Mouse (Mus musculus) intestine, embryonic 14.5 days (tissue): ENCODE data around the gene Adgrl3. TPM values are rescaled to one million over a fixed set of nuclear protein-coding genes. Genes with fewer than 3 reads are reported as not detected.
A peak's percentile ranks its signal among the peaks of the same experiment; 100 is the strongest.

Source experiments
- ATAC-seq: fragments of 200-750 bp; cut with Nextera tagmentation; replicated peaks from 2 replicates; pipeline ENCODE4 v1.8.0; 2017; ENCODE audit warnings: low read depth, moderate number of reproducible peaks, moderate TSS enrichment, moderate library complexity; ENCODE audit not compliant: low FRiP score, low TSS enrichment
- DNase-seq: peaks from one replicate; pipeline ENCODE4 v3.0.0-alpha.2; 2018; ENCODE audit warnings: low spot score
- H3K27ac ChIP-seq: fragments of 300-500 bp; sonication (generic); 2 replicates; pipeline ENCODE4 v1.5.1; 2014; ENCODE audit warnings: low read depth, mild to moderate bottlenecking, control low read depth
- H3K27me3 ChIP-seq: fragments of 300-500 bp; sonication (generic); replicated peaks from 2 replicates; pipeline ENCODE4 v1.6.1; 2014; ENCODE audit warnings: low read length, control low read depth; ENCODE audit not compliant: control insufficient read depth, insufficient read depth
- H3K36me3 ChIP-seq: fragments of 300-500 bp; sonication (generic); 2 replicates; pipeline ENCODE4 v1.6.1; 2014; ENCODE audit warnings: low read length, control low read depth; ENCODE audit not compliant: control insufficient read depth, insufficient read depth
- H3K4me1 ChIP-seq: fragments of 300-500 bp; sonication (generic); replicated peaks from 2 replicates; pipeline ENCODE4 v1.6.1; 2014; ENCODE audit warnings: low read length, control low read depth, mixed read lengths; ENCODE audit not compliant: control insufficient read depth, insufficient read depth
- H3K4me2 ChIP-seq: fragments of 300-500 bp; sonication (generic); 2 replicates; pipeline ENCODE4 v1.6.1; 2014; ENCODE audit warnings: low read length
- H3K4me3 ChIP-seq: fragments of 300-500 bp; sonication (generic); 2 replicates; pipeline ENCODE4 v1.5.1; 2014; ENCODE audit warnings: low read depth, low read length, control low read depth, mixed read lengths
- H3K9ac ChIP-seq: fragments of 300-500 bp; sonication (generic); 2 replicates; pipeline ENCODE4 v1.6.1; 2014; ENCODE audit warnings: mild to moderate bottlenecking, low read length
- H3K9me3 ChIP-seq: fragments of 300-500 bp; sonication (generic); 2 replicates; pipeline ENCODE4 v1.6.1; 2016; ENCODE audit warnings: low read length, control low read depth; ENCODE audit not compliant: control insufficient read depth
- WGBS: fragments of 180-500 bp; shearing (Covaris S2); extraction: QIAGEN DNeasy Blood & Tissue Kit; methylation state at CpG from one replicate; pipeline ENCODE4 v1.1.7; 2014; 5-methylcytosine and 5-hydroxymethylcytosine counted together
- polyA plus RNA-seq: library from polyadenylated mRNA; unstranded; fragments of >200 nt; fragmentation: Nextera tagmentation; extraction: Ambion mirVana; gene quantifications from 2 replicates; pipeline ENCODE4 v1.2.1, GENCODE M21; 2014

Gene Adgrl3
- polyA plus RNA-seq, result 13.5 and 14.9 TPM in 2 replicates

DNA sequence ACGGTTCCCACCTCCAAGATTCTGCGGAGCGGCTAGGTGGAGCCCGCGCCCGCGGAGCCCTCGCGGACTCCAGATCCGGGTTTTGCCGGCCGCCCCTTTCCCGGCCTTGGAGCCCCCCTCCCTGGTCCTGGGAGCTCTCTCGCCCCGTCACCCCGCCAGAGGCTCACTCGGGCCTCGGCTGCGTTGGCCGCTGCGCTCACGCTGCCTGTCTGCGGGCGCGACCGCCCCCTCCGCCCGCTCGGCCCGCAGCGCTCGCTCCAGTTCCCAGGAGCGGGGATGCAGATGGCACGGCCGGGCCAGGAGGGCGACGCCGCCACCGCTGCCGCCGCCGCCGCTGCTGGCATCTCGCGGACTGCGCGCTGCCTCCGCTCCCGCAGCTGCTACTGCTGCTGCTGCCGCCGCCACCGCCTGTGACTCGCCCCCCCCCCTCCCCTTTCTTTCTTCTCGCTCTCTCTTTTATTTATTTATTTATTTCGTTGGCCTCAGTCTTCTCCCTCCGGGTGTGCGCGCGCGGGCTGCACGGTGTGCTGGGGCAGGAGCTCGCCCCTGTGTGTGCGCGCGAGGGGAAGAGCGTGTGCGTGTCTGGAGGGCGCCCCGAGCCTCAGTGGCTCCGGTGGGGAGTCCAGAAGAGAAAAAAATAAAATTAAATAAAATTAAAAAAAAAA lies at the start of gene Adgrl3:
Gene Adgrl3, plus strand, starts transcription at position 549 of the 665 bp plus-strand sequence.
- Histone ChIP-seq H3K27me3 (no peaks in the 10 kb centered on the region), H3K4me3 (peak within 1 kb of the TSS; percentile 58), H3K36me3 (no peaks in the 10 kb centered on the region), H3K9ac (peak within 1 kb of the TSS; percentile 63), H3K9me3 (no peaks in the 10 kb centered on the region), H3K27ac (peak within 1 kb of the TSS; percentile 79), H3K4me1 (peaks cover 15% of the 10 kb centered on the region; the same call in 1 of the 2 replicates), H3K4me2 (peak within 1 kb of the TSS; percentile 55)
- under 1% methylated on average over 52 of the region's 70 CpGs for WGBS
- ATAC-seq (peak; percentile 88), DNase-seq (peak; percentile 89)

DNA sequence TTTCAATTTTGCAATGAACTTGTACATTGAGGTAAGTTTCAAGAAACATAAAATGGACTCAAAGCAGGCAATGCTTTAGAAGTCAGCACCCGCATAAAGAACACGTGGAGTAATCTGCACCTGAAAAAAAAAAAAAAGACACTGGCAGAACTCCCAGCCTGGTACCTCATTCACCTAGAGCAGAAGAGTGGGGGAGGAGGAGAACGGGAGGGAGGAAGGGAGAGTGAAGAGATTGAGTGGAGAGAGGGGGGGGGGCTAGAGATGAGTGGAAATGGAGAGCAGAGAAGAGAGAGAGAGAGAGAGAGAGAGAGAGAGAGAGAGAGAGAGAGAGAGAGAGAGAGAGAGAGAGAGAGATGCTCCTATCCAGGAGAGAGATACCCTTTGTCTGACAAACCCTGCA lies 772 bp upstream of the Adgrl3 start:
- DNase-seq (no peak), ATAC-seq (0 out of 2 replicates have a peak, but pooled peaks have one; percentile 21)
- Histone ChIP-seq H3K27me3 (no peaks in the 10 kb centered on the region), H3K4me3 (peak overlapping the region; percentile 58), H3K4me1 (peaks cover 11% of the 10 kb centered on the region; the same call in 1 of the 2 replicates), H3K27ac (peak overlapping the region; percentile 79; the same call in 1 of the 2 replicates), H3K36me3 (no peaks in the 10 kb centered on the region), H3K9ac (peak overlapping the region; percentile 63; the same call in 1 of the 2 replicates), H3K4me2 (peak overlapping the region; percentile 55), H3K9me3 (no peaks in the 10 kb centered on the region)
- 4% methylated on average over 3 of the region's 3 CpGs for WGBS

DNA sequence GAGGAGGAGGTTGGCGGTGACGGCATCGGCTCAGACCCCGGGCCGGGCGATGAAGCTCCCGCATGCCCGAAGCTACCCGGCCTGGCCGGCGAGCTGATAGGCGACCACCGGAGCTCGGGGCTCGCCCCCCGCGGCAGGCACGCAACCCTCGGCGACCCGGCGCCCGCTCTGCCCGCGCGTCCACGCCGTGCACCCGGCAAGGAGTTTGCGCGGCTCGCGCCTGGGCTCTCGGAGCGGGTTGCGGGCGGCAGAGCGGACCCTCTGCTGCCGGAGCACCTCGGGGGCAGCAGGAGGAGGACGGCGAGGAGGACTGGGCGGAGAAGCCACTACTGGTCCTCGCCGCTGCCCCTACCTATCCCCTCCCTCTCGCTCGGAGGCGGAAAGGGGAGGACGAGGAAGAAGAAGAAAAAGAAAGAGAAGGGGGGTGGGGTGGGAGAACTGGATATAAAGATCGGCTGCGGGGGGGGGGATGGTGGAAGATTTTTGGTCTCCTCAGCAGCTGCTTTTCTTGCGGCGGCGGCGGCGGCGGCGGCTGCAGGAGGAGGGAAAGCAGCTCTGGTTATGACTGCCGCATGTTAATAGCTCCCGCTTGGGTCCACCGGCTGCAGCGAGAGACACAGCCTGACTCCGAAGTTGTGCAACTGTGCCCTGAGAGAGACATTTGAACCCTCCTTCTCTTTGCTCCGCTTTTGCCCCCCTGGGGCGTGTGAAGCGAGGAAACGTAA lies 505 bp downstream of the Adgrl3 start:
- DNase-seq, result peak; percentile 87
- Histone ChIP-seq H3K9ac (peak overlapping the region; percentile 63), H3K4me3 (peak overlapping the region; percentile 58), H3K27me3 (no peaks in the 10 kb centered on the region), H3K4me1 (peaks cover 15% of the 10 kb centered on the region; the same call in 1 of the 2 replicates), H3K36me3 (no peaks in the 10 kb centered on the region), H3K4me2 (peak overlapping the region; percentile 55), H3K9me3 (no peaks in the 10 kb centered on the region), H3K27ac (peak overlapping the region; percentile 79)
- ATAC-seq, result peak; percentile 40
- WGBS, result under 1% methylated on average over 62 of the region's 67 CpGs

DNA sequence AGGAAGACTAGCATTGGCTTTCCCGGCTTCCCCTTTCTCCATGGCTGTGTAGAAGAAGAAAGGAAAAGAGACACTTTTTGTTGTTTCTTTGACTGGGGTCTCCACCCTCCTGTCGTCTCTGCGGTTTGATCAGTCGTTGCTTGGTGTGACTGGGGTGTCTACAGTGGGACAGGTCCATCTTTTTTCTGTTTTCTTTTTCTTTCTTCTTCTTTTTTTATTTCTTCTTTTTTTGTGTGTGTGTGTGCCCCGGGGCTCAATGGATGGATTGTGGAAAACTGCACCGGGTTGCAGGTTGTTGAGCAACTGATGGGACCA lies 1.0 kb downstream of the Adgrl3 start:
- DNase-seq, result no peak
- no peak for ATAC-seq
- Histone ChIP-seq H3K9ac (peak overlapping the region; percentile 63), H3K4me2 (peak overlapping the region; percentile 55), H3K4me3 (peak overlapping the region; percentile 58), H3K27ac (peak overlapping the region; percentile 79; the same call in 1 of the 2 replicates), H3K9me3 (no peaks in the 10 kb centered on the region), H3K36me3 (no peaks in the 10 kb centered on the region), H3K4me1 (peaks cover 15% of the 10 kb centered on the region; the same call in 1 of the 2 replicates), H3K27me3 (no peaks in the 10 kb centered on the region)
- WGBS, result 0% methylated on average over 6 of the region's 6 CpGs

DNA sequence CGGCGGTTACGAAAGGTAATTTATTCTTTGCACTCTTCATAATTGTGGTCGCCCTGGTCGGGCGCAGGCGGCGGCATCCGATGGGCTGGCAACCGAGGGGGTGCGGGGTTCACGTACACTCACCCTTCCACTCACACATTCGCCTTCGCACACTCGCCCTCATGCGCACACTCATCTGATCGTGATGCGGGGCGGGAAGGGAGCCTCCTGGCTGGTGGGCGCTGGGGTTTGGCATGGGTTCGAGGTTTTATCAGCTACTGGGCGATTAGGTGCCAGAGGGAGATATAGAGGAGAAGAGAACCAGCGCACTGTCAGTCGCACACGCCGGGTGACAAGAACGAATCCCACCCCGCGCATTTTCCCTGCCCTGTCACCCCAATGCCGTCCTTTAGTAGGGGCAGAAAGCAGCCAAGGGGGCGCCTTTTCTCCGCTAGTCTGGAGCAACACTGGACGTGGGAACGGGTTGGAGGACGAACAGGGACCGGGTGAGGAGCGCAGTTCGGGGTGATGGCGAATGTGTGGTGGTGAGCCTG lies 1.5 kb downstream of the Adgrl3 start:
- Histone ChIP-seq H3K9me3 (no peaks in the 10 kb centered on the region), H3K4me2 (peak overlapping the region; percentile 55), H3K4me1 (peaks cover 15% of the 10 kb centered on the region; the same call in 1 of the 2 replicates), H3K27ac (no peak overlapping the region), H3K4me3 (peak overlapping the region; percentile 58), H3K9ac (peak overlapping the region; percentile 63), H3K27me3 (no peaks in the 10 kb centered on the region), H3K36me3 (no peaks in the 10 kb centered on the region)
- 1% methylated on average over 39 of the region's 39 CpGs for whole genome bisulfite sequencing
- ATAC-seq (no peak), DNase-seq (peak; percentile 71)

DNA sequence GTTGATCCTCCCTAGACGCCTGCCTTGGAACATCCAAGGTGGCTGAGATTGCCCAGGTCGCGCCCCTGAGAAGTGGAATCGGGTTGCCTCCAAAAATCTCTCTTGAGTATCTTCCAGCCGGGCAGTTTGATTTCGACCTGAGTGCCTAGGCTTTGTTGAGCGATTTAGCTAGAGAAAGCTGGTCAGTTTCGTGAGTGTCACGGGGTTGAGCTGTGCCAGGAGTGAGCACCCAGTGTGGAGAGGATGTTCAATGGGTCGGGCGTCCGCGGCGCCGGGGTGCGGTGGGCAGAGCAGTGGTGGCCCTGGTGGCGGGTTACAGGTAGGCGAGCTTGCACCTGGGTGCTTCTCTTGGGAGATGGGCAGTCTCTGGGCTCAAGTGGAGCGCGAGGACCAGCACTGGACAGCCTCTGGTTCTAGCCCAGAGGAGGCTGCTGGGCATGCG lies 1.9 kb downstream of the Adgrl3 start:
- Histone ChIP-seq H3K4me2 (peak overlapping the region; percentile 55), H3K27ac (no peak overlapping the region), H3K4me1 (peaks cover 15% of the 10 kb centered on the region; the same call in 1 of the 2 replicates), H3K9me3 (no peaks in the 10 kb centered on the region), H3K36me3 (no peaks in the 10 kb centered on the region), H3K27me3 (no peaks in the 10 kb centered on the region), H3K9ac (peak overlapping the region; percentile 63), H3K4me3 (peak overlapping the region; percentile 58)
- no peak for ATAC-seq
- peak; percentile 69 for DNase-seq
- under 1% methylated on average over 21 of the region's 21 CpGs for WGBS

DNA sequence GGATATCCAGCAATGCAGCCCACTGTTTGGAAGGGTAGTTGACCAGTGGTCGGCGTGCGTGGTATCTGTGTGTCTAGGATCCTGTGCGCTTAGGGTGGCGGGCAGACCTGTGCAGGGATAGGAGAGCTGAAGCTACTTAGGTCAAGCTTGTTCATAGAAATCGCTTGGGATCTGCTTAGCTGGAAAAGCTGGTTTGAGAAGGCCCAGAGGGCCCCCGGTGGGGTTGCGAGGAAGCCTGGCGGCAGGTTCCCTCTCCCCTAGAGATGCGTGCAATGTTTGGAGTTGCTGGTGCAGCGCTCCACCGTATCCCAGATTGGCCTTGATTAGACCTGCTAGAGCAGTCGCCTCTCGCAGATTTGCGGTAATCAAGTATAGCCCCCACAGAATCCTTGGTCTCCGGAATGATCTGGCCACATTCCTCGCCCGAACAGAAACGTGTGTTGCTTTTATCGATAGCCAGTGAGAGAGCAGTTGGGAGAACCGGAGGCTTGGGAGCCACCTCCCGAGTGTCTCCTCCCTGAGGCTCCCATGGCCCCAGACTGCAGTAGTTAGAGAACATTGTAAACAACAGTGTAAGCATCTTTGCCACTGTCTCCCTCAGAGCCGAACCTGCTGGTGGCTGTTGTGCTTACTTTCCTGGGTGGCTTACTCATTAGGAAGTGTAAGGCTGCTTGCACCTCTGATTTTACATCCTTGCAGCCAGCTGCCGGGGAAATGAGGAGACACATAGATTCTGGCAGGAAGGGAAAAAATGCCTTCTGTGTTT lies 2.6 kb downstream of the Adgrl3 start:
- peak overlapping the region; percentile 58 for H3K4me3 ChIP-seq
- WGBS, result under 1% methylated on average over 24 of the region's 24 CpGs
- DNase-seq (peak; percentile 72), ATAC-seq (no peak)
- H3K36me3 ChIP-seq, result no peaks in the 10 kb centered on the region
- H3K4me1 ChIP-seq, result peaks cover 15% of the 10 kb centered on the region; the same call in 1 of the 2 replicates
- peak overlapping the region; percentile 63 for H3K9ac ChIP-seq
- no peaks in the 10 kb centered on the region for H3K27me3 ChIP-seq
- no peaks in the 10 kb centered on the region for H3K9me3 ChIP-seq
- peak overlapping the region; percentile 55 for H3K4me2 ChIP-seq
- H3K27ac ChIP-seq, result no peak overlapping the region
